Mouse (Mus musculus): ENCODE results near the gene Plekhb1. TPM values are rescaled to one million over a fixed set of nuclear protein-coding genes. Genes with fewer than 3 reads are reported as not detected.

The Plekhb1 gene
- total RNA-seq, 2 experiments from 2014 or later: 0.05 TPM; not detected in 1

DNA sequence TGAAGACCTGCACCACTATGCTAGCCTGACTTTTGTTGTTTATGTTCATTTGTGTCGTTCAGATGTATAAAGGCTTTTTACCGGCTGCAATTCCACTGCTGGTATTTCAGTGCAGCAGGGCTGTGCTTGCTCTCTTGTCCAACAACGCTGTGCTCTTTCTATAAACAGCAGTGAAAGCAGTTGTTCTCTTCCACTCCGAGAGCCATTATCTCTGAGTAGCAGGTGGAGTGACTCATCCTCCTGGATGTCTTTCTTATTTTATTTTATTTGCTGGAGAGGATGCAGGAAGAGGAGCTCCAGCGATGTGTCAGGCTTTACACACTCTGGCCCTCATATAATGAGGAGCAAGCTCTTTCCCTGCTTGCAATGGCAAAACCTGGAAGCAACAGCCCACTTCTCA, 62.0 kb downstream of the Plekhb1 start:
- ATAC-seq (replicated peaks; ENCODE audit: low FRiP score, low TSS enrichment, poor library complexity, severe bottlenecking): no peak

DNA sequence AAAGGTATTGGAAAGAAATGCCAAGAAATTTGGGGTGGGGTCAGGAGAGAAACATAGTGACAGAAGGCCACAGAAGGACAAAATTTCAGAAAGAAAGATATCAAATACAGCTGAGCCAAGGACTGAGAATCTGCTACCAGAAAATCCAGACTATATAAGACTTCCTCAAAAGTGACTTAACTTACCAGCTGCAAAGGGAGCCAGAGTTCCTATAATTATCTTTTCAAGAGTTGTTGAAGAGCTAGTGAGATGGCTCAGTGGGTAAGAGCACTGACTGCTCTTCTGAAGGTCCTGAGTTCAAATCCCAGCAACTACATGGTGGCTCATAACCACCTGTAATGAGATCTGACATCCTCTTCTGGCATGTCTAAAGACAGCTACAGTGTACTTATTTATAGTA, 68.9 kb downstream of the Plekhb1 start:
- ATAC-seq (replicated peaks; ENCODE audit: low FRiP score, low TSS enrichment, poor library complexity, severe bottlenecking): no peak

Other genes starting within 250 kb of the Plekhb1 start
- gene Ucp3, start 189.4 kb downstream of the Plekhb1 start, total RNA-seq (2014; fragmentation: Nextera tagmentation): not detected in 2 replicates
- gene Ucp3, start 189.4 kb downstream of the Plekhb1 start, total RNA-seq (2017): not detected in 2 replicates
- gene Ucp2, start 169.1 kb downstream of the Plekhb1 start, total RNA-seq (2014; fragmentation: Nextera tagmentation): 705 and 713 TPM in 2 replicates
- 103 and 164 TPM in 2 replicates for gene Ucp2, start 169.1 kb downstream of the Plekhb1 start, total RNA-seq (2017)
- not detected in 2 replicates for gene Dnajb13, start 147.5 kb downstream of the Plekhb1 start, total RNA-seq (2014; fragmentation: Nextera tagmentation)
- 0.05 and 1.8 TPM in 2 replicates for gene Dnajb13, start 147.5 kb downstream of the Plekhb1 start, total RNA-seq (2017)
- 14.2 and 20.1 TPM in 2 replicates for gene Coa4, start 125.3 kb downstream of the Plekhb1 start, total RNA-seq (2014; fragmentation: Nextera tagmentation)
- gene Coa4, start 125.3 kb downstream of the Plekhb1 start, total RNA-seq (2017): 8.2 and 9.0 TPM in 2 replicates
- 35.0 and 46.8 TPM in 2 replicates for gene Rab6a, start 55.0 kb downstream of the Plekhb1 start, total RNA-seq (2014; fragmentation: Nextera tagmentation)
- 50.5 and 53.1 TPM in 2 replicates for gene Rab6a, start 55.0 kb downstream of the Plekhb1 start, total RNA-seq (2017)
- gene Mrpl48, start 54.1 kb downstream of the Plekhb1 start, total RNA-seq (2014; fragmentation: Nextera tagmentation): 50.3 and 57.1 TPM in 2 replicates
- gene Mrpl48, start 54.1 kb downstream of the Plekhb1 start, total RNA-seq (2017): 93.1 and 138 TPM in 2 replicates
- gene Fam168a, start 44.2 kb upstream of the Plekhb1 start, total RNA-seq (2014; fragmentation: Nextera tagmentation): 26.9 and 35.9 TPM in 2 replicates
- 7.3 and 7.7 TPM in 2 replicates for gene Fam168a, start 44.2 kb upstream of the Plekhb1 start, total RNA-seq (2017)
- 8.0 and 10.9 TPM in 2 replicates for gene Relt, start 201.0 kb upstream of the Plekhb1 start, total RNA-seq (2014; fragmentation: Nextera tagmentation)
- gene Relt, start 201.0 kb upstream of the Plekhb1 start, total RNA-seq (2017): 5.2 and 6.4 TPM in 2 replicates